Mouse (Mus musculus): ENCODE data around the gene Ptx4.
"Not testable (repeated sequence)": the region's sequence is repeated elsewhere in the genome, so short reads cannot be mapped to it uniquely, and the experiment has no call there.

Gene Ptx4

GRCm38 (mm10) chr17:25111739-25112422 is 8.7 kb upstream of the Ptx4 start:
- in situ Hi-C loops (cut with MboI; ENCODE audit: low pct_unique_long_range_greater_than_20kb in 1 of 2, low sequenced_read_pairs in 2 of 2, unreplicated experiment in 1 of 2), result no loop called here

GRCm38 (mm10) chr17:25112423-25112810 is 8.1 kb upstream of the Ptx4 start:
- in situ Hi-C loops (cut with MboI; ENCODE audit: low pct_unique_long_range_greater_than_20kb in 1 of 2, low sequenced_read_pairs in 2 of 2, unreplicated experiment in 1 of 2), result no loop called here

GRCm38 (mm10) chr17:25114908-25115645 is 5.5 kb upstream of the Ptx4 start:
- in situ Hi-C loops (cut with MboI; ENCODE audit: low pct_unique_long_range_greater_than_20kb in 1 of 2, low sequenced_read_pairs in 2 of 2, unreplicated experiment in 1 of 2), result no loop called here

- in situ Hi-C loops (cut with MboI; ENCODE audit: low pct_unique_long_range_greater_than_20kb in 1 of 2, low sequenced_read_pairs in 2 of 2, unreplicated experiment in 1 of 2), result no loop called here
These were observed 4.7 kb upstream of the Ptx4 start, which contains the start of gene Telo2 for GRCm38 (mm10) chr17:25115664-25116432. Gene Telo2 (minus strand): TSS chr17:25115967.

- in situ Hi-C loops (cut with MboI; ENCODE audit: low pct_unique_long_range_greater_than_20kb in 1 of 2, low sequenced_read_pairs in 2 of 2, unreplicated experiment in 1 of 2), result no loop called here
These were observed 3.3 kb upstream of the Ptx4 start for GRCm38 (mm10) chr17:25117263-25117662.

- in situ Hi-C loops (cut with MboI; ENCODE audit: low pct_unique_long_range_greater_than_20kb in 1 of 2, low sequenced_read_pairs in 2 of 2, unreplicated experiment in 1 of 2), result no loop called here
These were observed 3.4 kb downstream of the Ptx4 start for GRCm38 (mm10) chr17:25123979-25124378.

- in situ Hi-C loops (cut with MboI; ENCODE audit: low pct_unique_long_range_greater_than_20kb in 1 of 2, low sequenced_read_pairs in 2 of 2, unreplicated experiment in 1 of 2), result not testable (repeated sequence)
These were observed 5.0 kb downstream of the Ptx4 start for GRCm38 (mm10) chr17:25125442-25126060.

- in situ Hi-C loops (cut with MboI; ENCODE audit: low pct_unique_long_range_greater_than_20kb in 1 of 2, low sequenced_read_pairs in 2 of 2, unreplicated experiment in 1 of 2), result no loop called here
These were observed 6.5 kb downstream of the Ptx4 start for GRCm38 (mm10) chr17:25127079-25127478.

GRCm38 (mm10) chr17:25127681-25128080 is 7.1 kb downstream of the Ptx4 start:
- in situ Hi-C loops (cut with MboI; ENCODE audit: low pct_unique_long_range_greater_than_20kb in 1 of 2, low sequenced_read_pairs in 2 of 2, unreplicated experiment in 1 of 2), result no loop called here

GRCm38 (mm10) chr17:25130060-25130459 is 9.5 kb downstream of the Ptx4 start:
- in situ Hi-C loops (cut with MboI; ENCODE audit: low pct_unique_long_range_greater_than_20kb in 1 of 2, low sequenced_read_pairs in 2 of 2, unreplicated experiment in 1 of 2), result no loop called here

- in situ Hi-C loops (cut with MboI; ENCODE audit: low pct_unique_long_range_greater_than_20kb in 1 of 2, low sequenced_read_pairs in 2 of 2, unreplicated experiment in 1 of 2), result no loop called here
These were observed 12.7 kb downstream of the Ptx4 start, which contains the start of gene Clcn7 for GRCm38 (mm10) chr17:25133275-25133698. Gene Clcn7 (plus strand): TSS chr17:25133391.

- in situ Hi-C loops (cut with MboI; ENCODE audit: low pct_unique_long_range_greater_than_20kb in 1 of 2, low sequenced_read_pairs in 2 of 2, unreplicated experiment in 1 of 2), result no loop called here
These were observed 15.1 kb downstream of the Ptx4 start for GRCm38 (mm10) chr17:25135622-25136021.

GRCm38 (mm10) chr17:25138803-25139202 is 18.2 kb downstream of the Ptx4 start:
- in situ Hi-C loops (cut with MboI; ENCODE audit: low pct_unique_long_range_greater_than_20kb in 1 of 2, low sequenced_read_pairs in 2 of 2, unreplicated experiment in 1 of 2), result no loop called here

GRCm38 (mm10) chr17:25139960-25140359 is 19.4 kb downstream of the Ptx4 start:
- in situ Hi-C loops (cut with MboI; ENCODE audit: low pct_unique_long_range_greater_than_20kb in 1 of 2, low sequenced_read_pairs in 2 of 2, unreplicated experiment in 1 of 2), result no loop called here

- in situ Hi-C loops (cut with MboI; ENCODE audit: low pct_unique_long_range_greater_than_20kb in 1 of 2, low sequenced_read_pairs in 2 of 2, unreplicated experiment in 1 of 2), result no loop called here
These were observed 41.6 kb downstream of the Ptx4 start, which contains the start of gene Ccdc154 for GRCm38 (mm10) chr17:25162161-25162560. Gene Ccdc154 (plus strand): TSS chr17:25162461.

- in situ Hi-C loops (cut with MboI; ENCODE audit: low pct_unique_long_range_greater_than_20kb in 1 of 2, low sequenced_read_pairs in 2 of 2, unreplicated experiment in 1 of 2), result no loop called here
These were observed 42.8 kb downstream of the Ptx4 start for GRCm38 (mm10) chr17:25163387-25163786.

- in situ Hi-C loops (cut with MboI; ENCODE audit: low pct_unique_long_range_greater_than_20kb in 1 of 2, low sequenced_read_pairs in 2 of 2, unreplicated experiment in 1 of 2), result no loop called here
These were observed 44.2 kb downstream of the Ptx4 start for GRCm38 (mm10) chr17:25164770-25165169.

- in situ Hi-C loops (cut with MboI; ENCODE audit: low pct_unique_long_range_greater_than_20kb in 1 of 2, low sequenced_read_pairs in 2 of 2, unreplicated experiment in 1 of 2), result no loop called here
These were observed 45.6 kb downstream of the Ptx4 start for GRCm38 (mm10) chr17:25165970-25166671.

All from mouse embryonic stem cell (cell line).